Mouse (Mus musculus) hindlimb bud, embryonic 11.5 days (tissue): Measurements from ENCODE around the gene Tnfsf9.

Experiments used
- DNase-seq: peaks from one replicate; pipeline ENCODE4 v3.0.0-alpha.2; 2012; ENCODE audit warnings: low read depth, low spot score; ENCODE audit errors: extremely low spot score

Tnfsf9 gene

DNA sequence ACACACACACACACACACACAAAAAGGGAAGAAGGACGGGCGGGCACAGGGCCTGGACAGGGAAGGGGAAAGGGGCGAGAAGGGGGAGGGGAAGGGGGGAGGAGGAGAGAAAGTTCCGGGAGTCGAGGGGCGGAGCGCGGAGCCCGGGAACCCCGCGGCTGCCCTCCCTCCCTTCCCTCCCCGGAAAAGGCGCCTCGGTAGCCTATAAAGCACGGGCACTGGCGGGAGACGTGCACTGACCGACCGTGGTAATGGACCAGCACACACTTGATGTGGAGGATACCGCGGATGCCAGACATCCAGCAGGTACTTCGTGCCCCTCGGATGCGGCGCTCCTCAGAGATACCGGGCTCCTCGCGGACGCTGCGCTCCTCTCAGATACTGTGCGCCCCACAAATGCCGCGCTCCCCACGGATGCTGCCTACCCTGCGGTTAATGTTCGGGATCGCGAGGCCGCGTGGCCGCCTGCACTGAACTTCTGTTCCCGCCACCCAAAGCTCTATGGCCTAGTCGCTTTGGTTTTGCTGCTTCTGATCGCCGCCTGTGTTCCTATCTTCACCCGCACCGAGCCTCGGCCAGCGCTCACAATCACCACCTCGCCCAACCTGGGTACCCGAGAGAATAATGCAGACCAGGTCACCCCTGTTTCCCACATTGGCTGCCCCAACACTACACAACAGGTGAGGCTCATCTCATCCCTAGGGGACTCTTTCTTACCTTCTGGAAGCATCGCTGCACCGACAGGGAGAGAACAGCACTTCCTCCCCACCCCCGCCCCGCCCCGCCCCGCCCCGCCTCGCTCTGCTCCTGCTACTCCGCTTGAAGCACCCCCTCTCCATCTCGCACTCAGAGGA, at the start of gene Tnfsf9:
Gene Tnfsf9, plus strand, starts transcription at position 145 of the 854 bp plus-strand sequence.
- DNase-seq, result no peak

DNA sequence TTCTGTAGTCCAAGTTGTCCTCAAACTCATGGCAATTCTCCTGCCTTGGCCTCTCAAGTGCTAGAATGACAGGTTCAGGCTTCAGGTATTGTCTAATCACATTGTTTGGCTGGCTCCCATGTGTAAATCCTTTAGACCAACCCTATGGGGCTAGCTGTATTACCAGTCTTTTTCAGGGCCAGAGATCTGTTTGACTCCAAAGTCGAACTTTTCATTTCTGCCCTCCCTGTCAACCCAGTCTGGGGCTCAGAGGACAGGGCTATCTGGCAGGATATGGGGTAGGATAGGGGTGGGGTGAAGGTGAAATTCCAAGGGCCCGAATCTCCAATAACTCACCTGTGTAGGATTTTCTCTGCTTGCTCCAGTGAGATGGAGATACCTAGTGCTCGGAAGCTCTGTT, 48.9 kb upstream of the Tnfsf9 start:
- DNase-seq, result no peak

DNA sequence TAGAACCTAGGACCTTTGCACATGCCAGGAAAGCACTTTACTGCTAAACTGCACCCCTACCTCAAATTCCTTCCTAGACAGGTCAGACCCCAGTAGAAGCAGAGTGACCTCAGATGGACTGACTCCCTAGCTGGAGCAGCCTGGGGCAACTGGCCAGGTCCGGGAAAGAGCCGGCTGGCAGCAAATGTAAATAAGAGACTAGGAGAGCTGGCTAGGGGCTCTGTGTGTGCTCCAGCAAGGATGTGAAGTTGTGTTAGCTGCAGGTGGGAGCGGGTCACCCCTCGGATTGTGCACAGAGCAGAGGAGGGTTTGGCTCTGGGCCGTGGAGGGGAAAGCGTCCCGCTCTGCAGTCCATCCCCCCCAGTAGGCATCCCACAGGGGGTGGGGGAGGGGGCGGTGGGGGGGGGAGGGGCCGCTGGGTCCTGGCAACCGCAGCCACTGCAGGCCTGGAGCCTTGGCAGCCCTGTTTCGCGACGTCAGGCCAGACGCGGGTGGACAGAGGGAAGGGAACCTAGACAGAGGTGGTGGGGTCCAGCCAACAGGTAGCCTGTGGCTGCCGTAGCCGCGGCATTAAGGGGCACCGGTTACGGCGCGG, 46.1 kb upstream of the Tnfsf9 start, which contains the start of gene Crb3:
Gene Crb3, plus strand, starts transcription at position 215 of the 595 bp plus-strand sequence.
- DNase-seq, result no peak

DNA sequence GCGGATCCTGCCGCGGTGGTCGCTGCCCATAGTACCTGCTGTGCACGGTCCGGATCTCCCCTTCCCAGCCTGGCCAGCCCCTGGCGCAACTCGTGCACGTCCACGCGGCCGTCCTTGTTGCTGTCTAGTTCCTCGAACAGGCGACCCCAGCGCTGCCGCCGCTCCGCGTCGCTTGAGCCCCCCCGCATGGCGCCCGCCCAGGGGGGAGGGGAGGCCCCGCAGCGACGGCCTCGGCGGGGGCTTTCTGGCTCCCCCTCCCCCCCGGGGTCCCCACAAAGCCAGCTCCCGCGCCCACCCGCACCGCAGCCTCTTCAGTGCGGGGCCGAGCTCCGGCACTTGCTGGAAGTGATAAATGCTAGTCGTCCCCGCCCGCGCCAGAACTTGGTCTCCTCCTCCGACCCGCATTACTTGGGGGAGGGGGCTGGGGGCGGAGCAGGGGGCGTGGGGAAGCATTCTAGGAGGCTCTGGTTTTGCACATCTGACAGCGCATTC, 45.6 kb upstream of the Tnfsf9 start, which contains the start of gene Slc25a23:
Gene Slc25a23, minus strand, starts transcription at position 378 of the 492 bp plus-strand sequence.
- DNase-seq, result no peak

DNA sequence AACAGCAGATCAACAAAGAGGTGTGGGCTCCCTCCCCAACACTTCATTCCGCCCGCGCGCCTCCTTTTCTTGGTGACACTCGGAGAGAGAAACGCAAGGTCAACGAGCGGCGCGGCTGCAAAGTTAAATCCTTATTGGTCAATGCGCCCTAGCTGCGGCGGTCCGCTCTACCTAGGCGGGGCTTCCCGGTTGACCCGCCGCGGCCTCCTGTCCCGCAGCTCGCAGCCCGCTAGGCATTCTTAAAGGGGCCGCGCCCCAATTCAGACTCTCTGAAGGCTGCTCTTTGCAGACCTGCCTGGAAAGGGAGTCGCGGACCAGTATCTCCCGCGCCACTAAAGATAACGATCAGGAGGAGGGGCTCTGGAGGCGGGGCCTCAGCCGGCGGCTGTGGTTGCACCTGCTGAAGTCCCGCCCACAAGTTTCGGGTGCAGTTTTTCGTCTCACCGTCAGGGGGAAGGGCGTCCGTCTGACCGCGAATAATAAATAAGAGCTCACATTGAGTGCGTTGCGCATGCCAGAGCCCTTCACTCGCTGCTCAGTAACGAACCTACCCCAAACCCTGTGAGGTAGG, 44.8 kb upstream of the Tnfsf9 start:
- DNase-seq, result peak; percentile 69

DNA sequence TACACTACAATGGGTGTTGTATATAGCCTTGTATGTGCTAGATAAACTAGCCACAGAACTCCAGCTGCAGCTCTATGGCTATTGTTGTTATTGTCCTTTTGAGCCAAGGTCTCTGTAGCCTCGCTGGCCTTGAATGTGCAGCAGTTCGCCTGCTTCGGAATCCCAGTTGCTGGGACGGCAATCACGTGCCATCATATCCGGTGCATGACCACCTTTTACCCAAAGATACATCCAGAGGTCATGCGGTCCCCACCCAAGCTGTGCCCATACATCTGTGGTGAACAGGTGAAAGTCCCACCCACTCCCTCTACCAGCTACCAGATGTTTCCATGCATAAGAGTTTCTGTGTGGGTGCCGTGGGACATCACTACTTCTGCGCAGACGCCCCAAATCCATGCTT, 44.1 kb upstream of the Tnfsf9 start:
- DNase-seq, result no peak

DNA sequence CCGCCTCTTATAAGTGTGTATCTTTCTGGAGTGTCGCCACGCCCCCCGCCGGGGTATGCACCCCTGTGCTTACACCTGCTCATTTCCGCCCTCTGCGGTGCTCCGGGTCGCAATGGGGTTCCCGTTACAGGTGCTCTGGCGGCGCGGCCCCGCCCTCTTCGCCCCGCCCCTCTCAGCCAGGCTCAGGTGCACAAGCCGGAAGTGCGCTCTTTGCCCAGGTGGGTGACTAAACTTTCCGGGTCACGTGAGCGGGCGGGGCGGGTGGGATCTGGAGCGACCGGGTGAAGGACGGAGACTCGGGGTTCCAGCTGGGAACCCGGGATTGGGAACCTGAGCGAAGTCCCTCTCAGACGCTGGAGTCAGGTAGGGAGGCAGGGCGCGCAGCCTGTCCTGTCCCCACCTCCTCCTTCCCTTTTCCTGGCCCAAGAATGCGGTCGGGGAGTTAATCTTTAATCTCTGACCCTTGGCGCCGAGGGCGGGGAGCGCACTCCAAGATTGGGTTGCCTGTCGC, 43.1 kb upstream of the Tnfsf9 start:
- DNase-seq, result no peak

DNA sequence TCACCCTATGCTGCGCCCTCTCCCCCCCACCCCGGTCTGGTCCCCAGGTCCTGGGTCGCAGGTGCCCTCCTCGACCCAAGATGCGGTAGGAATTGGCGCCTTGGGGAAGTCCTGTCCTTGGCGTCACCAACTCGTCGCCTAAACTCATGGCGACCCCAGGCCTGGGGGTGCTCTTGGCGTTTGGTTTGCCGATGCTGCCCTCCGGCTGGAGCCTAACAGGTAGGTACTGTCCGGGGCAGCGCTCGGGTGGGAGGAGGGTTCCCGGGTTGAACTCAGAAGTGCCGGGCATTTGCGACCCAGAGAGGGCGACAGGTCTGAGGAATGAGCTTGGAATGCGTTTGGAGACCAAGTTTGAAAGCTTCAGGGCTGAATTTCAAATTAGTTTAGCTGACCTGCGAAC, 42.6 kb upstream of the Tnfsf9 start:
- DNase-seq, result no peak

DNA sequence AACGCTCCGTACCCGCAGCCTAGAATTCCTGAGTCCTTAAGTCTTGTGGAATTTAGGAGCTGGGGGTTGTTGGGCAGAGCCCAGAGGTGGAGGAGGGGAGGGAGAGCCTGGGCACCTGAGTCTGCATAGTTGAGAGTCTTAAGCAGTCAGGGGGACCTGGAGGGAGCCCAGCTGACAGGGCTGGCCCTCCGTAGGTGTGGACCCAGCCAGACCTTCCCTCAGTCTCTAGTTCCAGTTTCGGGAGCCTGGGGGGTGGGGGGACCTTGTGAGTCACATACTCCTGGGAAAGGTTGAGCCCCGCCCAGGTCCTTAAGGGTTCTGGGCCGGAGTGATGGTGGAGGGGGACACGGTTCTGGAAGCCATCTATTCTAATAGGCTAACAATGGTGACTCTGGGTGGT, 42.1 kb upstream of the Tnfsf9 start:
- no peak for DNase-seq

DNA sequence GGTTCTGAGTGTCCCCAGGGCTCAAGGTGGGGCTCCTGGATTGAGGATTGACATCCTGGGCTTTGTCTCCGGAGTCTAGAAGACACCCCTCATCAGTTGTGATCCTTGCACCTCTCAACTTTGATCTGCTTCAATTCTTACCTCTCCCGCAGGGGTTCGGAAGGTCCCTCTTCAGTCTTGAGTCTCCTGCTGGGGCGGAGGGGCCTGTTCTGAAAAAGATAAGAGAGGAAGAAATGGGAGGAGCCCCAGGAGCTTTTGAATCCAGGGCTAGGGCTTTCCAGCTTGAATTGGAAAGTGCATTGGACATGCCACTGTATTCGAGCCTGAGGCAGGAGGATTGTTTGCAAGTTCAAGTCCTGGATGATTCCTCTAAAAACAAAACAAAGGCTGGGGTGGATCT, 38.2 kb upstream of the Tnfsf9 start:
- DNase-seq, result no peak

DNA sequence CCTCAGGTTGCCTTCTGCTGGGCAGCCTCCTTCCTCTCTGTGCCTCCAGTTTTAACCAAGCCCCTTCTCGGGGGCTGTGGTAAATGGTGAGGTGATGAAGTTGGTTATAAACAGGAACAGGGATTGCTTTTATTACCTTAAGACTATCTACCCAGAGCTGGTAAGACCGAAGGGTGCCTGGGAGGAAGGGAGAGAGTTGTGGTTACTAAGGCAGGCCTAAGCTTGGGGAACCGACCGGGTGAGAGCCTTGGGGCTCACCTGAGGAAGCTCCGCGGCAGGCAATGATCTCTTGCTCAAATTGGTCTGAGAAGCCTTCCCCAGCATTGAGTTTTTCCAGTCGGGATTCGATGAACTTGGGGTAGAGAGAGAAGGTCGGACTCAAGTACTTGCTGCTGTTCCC, 34.9 kb upstream of the Tnfsf9 start:
- DNase-seq, result no peak

DNA sequence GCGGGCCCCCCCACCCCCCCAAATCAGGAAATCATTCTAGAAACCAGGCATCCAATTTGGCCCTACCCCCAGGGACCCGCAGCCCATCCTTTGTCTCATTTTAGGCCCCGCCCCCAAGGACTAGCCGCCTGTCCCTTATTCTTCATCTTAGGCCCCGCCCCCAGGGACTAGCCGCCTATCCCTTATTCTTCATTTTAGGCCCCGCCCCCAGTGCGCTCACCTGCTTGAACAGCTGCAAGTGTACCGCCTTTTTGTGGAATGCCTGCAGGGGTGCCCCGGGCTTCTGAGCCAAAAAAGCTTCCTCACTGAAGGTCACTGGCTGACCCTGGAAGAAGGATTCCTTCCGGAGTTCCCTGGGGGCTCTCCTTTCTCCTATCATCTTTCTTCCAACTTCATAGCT, 34.4 kb upstream of the Tnfsf9 start:
- DNase-seq, result no peak

DNA sequence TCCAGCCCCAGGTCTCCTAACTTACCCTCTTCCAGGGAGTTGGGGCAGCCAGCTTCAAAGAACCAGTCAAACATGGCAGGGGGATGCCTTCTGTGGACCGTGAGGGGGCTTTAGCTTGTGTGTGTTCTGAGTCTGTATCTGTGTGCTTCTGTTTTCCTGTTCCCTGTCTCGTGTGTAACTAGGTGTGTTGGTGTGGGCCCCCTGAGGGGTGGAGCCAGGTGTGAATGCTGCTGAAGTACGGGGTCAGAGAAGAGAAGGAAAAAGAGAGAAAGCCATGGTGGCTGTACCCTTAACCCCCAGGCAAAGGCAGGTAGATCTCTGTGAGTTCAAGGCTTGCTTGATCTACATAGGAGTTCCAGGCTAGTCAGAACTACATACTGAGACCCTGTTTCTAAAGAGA, 28.2 kb upstream of the Tnfsf9 start:
- DNase-seq, result no peak

DNA sequence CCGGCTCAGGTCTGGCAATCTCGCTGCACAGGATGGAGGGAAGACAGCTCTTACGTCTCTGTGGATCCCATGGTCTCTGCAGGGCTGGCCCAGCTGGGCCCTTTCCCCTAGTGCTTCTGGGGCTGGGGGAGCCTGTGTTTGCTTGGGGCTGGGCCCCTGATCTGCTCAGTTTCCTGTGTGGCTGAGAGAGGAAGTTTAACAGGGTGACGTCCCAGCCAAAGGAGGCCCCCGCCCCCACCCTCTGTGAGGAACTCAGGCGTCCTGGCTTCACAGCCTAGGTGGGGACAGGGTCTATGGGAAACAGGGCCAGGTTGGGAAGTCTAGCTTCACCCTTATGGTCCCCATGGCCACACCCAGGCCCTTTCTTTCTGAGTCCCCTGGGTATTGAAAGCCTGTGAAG, 26.8 kb upstream of the Tnfsf9 start, which contains the start of gene Dennd1c:
Gene Dennd1c, minus strand, starts transcription at position 179 of the 400 bp plus-strand sequence.
- DNase-seq, result no peak

DNA sequence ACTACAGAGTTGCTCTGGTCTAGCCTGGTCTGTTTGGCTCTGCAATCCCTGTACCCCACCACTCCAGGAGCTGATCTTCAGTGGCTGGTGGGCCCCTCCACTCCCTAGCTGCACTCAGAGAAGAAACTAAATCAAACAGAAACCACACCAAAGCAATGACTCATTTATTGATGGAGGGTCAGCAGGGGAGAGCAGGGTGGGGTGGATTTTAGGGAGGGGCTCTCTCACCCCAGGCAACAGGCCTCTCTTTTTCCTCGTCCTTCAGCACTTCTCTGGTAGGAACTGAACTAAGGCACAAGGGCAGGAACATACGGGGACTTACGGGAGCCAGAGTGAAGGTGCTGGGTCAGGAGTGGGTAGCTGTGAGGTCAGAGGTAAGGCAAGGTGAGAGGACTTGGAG, 25.2 kb upstream of the Tnfsf9 start:
- DNase-seq, result no peak

DNA sequence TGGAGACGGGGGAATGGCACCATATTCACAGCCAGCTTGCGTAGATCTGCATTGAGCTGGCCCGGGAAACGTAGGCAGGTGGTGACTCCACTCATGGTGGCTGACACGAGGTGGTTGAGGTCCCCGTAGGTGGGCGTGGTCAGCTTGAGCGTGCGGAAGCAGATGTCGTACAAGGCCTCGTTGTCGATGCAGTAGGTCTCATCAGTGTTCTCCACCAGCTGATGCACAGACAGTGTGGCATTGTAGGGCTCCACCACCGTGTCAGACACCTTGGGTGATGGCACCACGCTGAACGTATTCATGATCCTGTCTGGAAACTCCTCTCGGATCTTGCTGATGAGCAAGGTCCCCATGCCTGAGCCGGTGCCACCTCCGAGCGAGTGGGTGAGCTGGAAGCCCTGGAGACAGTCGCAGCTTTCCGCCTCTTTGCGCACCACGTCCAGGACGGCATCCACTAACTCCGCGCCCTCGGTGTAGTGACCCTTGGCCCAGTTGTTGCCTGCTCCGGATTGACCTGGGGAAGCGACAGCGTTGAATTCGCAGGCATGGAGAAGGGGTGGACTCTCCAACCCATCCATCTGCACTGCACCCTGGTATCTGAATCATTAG, 23.8 kb upstream of the Tnfsf9 start:
- no peak for DNase-seq

DNA sequence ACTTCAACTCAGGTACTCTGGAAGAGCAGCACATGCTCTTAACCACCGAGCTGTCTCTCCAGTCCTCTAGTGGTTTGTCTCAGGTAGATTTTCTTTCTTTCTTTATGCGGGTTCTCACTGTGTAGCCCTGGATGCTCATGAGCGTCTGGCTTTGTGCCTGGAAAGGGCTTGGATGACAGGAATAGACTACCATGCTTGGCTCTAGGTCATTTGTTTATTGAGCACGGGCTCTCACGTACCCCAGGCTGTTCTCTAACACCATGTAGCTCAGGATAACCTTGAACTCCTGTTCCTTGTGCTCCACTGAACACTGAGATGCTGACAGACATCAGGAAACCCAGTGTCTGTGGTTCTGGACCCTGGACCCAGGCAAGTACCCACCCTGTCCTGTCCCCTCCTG, 22.6 kb upstream of the Tnfsf9 start:
- no peak for DNase-seq

DNA sequence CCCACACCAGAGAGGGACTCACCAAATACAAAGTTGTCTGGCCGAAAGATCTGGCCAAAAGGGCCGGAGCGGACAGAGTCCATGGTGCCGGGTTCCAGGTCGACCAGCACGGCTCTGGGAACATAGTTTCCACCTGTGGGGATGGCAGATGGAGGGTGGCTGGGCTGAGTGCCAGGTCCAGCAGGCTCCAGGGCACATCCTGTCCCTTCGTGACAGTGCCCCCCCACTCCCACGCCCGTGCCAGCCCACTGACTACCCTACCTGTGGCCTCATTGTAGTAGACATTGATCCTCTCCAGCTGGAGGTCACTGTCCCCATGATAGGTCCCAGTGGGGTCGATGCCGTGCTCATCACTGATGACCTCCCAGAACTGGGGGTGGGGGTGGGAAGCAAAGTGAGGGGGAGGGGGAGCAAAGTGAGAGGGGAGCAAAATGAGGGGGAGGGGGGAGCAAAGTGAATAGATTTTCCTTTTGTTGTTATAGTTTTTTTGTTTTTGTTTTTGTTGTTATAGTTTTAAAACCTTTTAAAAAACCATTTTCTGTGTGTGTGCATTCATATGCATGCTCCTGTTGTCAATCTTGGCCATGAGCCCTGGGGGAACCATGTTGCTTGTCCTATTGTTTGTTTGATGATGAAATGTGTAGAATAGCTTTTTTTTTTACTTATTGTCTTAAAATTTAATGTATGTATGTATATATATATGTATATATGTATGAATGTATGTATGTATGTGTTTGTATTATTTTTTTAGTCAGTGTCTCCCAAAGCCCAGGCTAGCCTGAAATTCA, 19.0 kb upstream of the Tnfsf9 start:
- DNase-seq, result no peak

DNA sequence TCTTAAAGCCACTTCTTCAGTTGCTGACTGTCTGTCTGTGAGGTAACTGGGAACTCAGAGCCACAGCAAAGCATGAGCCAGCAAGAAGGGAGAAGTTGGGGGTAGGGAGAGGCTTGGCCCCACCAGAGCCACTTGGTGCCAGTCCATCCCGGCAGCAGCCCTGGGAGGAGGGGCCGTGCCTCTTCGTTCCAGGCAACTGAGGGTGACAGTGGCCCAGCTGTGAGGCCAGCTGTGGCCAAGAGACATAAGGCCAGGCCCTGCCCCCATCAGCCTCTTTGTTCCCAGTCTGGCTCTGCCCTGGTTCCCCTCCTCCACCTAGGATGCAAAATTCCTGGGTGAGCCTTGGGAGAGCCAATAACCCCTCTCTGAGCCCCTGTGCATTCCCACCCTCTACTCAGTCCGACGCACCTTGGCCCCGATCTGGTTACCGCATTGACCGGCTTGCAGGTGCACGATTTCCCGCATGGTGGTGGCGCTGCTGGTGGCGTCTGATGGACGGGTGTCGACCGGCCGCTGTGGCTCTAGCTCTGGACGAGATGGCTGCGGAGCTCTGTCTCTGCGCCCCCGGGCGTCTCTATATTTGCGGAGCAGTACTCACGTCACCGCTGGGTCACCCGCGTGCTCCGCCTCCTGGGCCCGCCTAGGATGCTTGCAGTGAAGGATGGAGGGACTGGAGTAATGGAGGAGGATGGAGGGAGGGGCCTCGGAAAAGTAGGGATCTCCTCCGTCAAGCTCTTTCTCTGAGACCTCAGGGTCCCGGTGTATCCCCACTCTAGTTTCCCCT, 17.9 kb upstream of the Tnfsf9 start, which contains the start of gene Tubb4a:
Gene Tubb4a, minus strand, starts transcription at position 734 of the 784 bp plus-strand sequence.
- no peak for DNase-seq

DNA sequence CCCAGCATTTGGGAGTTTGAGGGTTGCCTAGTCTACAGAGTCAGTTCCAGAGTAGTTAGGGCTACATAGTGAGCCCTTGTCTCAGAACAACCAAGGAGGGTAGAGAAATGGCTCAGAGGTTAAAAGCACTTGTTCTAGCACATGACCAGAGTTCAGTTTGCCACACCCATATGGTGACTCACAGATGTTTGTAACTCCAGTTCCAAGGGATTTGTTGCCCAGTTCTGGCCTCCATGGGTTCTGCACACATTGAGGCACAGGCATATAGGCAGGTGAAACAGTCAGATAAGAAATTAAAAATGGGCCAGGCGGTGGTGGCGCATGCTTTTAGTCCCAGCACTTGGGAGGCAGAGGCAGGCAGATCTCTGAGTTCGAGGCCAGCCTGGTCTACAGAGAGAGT, 10.9 kb upstream of the Tnfsf9 start:
- no peak for DNase-seq
